Mouse (Mus musculus): ENCODE data around the gene Sds. TPM values are rescaled to one million over a fixed set of nuclear protein-coding genes. Genes with fewer than 3 reads are reported as not detected.

The Sds gene
- polyA plus RNA-seq, 1 experiment from 2014 or later = 0.29 TPM

GRCm38 (mm10) chr5:120526311-120526710, 50.0 kb downstream of the Sds start:
- Histone ChIP-seq H3K4me2 (ENCODE audit: low read depth, low read length) (no peak overlapping the region), H3K9me3 (ENCODE audit: control insufficient read depth, low read length) (no peaks in the 10 kb centered on the region), H3K4me3 (ENCODE audit: low read depth, low read length) (no peak overlapping the region), H3K36me3 (ENCODE audit: control insufficient read depth, insufficient read depth, low read length) (no peaks in the 10 kb centered on the region), H3K4me1 (ENCODE audit: control insufficient read depth, insufficient read depth, low read length) (no peaks in the 10 kb centered on the region), H3K27me3 (ENCODE audit: control insufficient read depth, insufficient read depth, low read length) (no peaks in the 10 kb centered on the region), H3K9ac (replicated peaks; ENCODE audit: low read depth, low read length) (no peak overlapping the region), H3K27ac (ENCODE audit: low read depth, low read length) (no peak overlapping the region)
- ATAC-seq (ENCODE audit: low read depth) = no peak
- 67% methylated on average over 11 of the region's 11 CpGs for WGBS

DNA sequence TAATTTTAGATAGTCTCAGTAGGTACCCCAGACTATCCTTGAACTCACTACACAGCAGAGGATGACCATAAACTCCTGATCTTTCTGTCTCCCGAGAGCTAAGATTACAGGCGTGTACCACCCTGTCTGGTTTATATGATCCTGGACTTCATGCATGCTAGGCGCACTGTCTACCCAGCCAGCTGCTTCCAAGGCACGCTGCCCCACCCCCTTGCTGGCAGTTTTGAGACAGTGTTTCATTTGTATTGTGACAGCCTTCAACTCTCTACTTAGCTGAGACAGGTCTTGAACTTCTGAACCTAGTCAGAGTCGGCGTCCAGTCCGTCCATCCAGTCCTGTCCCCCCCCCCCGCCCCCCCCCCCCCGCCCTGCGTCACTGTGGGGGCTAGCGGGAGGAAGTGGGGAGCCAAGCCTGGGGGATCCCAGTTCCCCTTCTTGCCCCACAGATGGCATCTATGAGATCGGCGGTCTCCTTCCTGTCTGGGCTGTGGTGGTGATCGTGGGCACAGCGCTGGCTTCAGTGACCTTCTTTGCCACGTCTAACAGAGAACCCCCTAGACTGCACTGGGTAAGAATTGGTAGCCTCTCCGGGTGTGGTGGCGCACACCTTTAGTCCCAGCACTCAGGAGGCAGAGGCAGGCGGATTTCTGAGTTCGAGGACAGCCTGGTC, 51.1 kb downstream of the Sds start:
- H3K9me3 ChIP-seq (ENCODE audit: control insufficient read depth, low read length) = no peaks in the 10 kb centered on the region
- no peak overlapping the region for H3K4me3 ChIP-seq (ENCODE audit: low read depth, low read length)
- WGBS = 89% methylated on average over 17 of the region's 20 CpGs
- no peak for ATAC-seq (ENCODE audit: low read depth)
- H3K36me3 ChIP-seq (ENCODE audit: control insufficient read depth, insufficient read depth, low read length) = no peaks in the 10 kb centered on the region
- no peaks in the 10 kb centered on the region for H3K27me3 ChIP-seq (ENCODE audit: control insufficient read depth, insufficient read depth, low read length)
- no peak overlapping the region for H3K9ac ChIP-seq (replicated peaks; ENCODE audit: low read depth, low read length)
- no peak overlapping the region for H3K27ac ChIP-seq (ENCODE audit: low read depth, low read length)
- no peak overlapping the region for H3K4me2 ChIP-seq (ENCODE audit: low read depth, low read length)
- no peaks in the 10 kb centered on the region for H3K4me1 ChIP-seq (ENCODE audit: control insufficient read depth, insufficient read depth, low read length)

GRCm38 (mm10) chr5:120531631-120532030, 55.3 kb downstream of the Sds start:
- Histone ChIP-seq H3K4me1 (ENCODE audit: control insufficient read depth, insufficient read depth, low read length) (peaks cover 12% of the 10 kb centered on the region), H3K27ac (ENCODE audit: low read depth, low read length) (no peak overlapping the region), H3K4me3 (ENCODE audit: low read depth, low read length) (no peak overlapping the region), H3K9me3 (ENCODE audit: control insufficient read depth, low read length) (no peaks in the 10 kb centered on the region), H3K4me2 (ENCODE audit: low read depth, low read length) (no peak overlapping the region), H3K36me3 (ENCODE audit: control insufficient read depth, insufficient read depth, low read length) (no peaks in the 10 kb centered on the region), H3K27me3 (ENCODE audit: control insufficient read depth, insufficient read depth, low read length) (no peaks in the 10 kb centered on the region), H3K9ac (replicated peaks; ENCODE audit: low read depth, low read length) (no peak overlapping the region)
- WGBS = 89% methylated on average over 8 of the region's 8 CpGs
- no peak for ATAC-seq (ENCODE audit: low read depth)

Other genes with a start within 250 kb of the Sds start
- 27.6 and 28.1 TPM in 2 replicates for gene Lhx5, start 44.8 kb upstream of the Sds start, polyA plus RNA-seq (2014; fragmentation: Nextera tagmentation; extraction: Ambion mirVana)
- gene Sdsl, start 3.7 kb upstream of the Sds start, polyA plus RNA-seq (2014; fragmentation: Nextera tagmentation; extraction: Ambion mirVana) = 5.8 and 8.3 TPM in 2 replicates
- gene Plbd2, start 27.1 kb downstream of the Sds start, polyA plus RNA-seq (2014; fragmentation: Nextera tagmentation; extraction: Ambion mirVana) = 30.8 and 30.9 TPM in 2 replicates
- gene Slc8b1, start 34.6 kb downstream of the Sds start, polyA plus RNA-seq (2014; fragmentation: Nextera tagmentation; extraction: Ambion mirVana) = 0.95 and 2.1 TPM in 2 replicates
- gene Tpcn1, start 112.1 kb downstream of the Sds start, polyA plus RNA-seq (2014; fragmentation: Nextera tagmentation; extraction: Ambion mirVana) = 14.8 and 18.5 TPM in 2 replicates
- 0.62 and 1.3 TPM in 2 replicates for gene Iqcd, start 112.5 kb downstream of the Sds start, polyA plus RNA-seq (2014; fragmentation: Nextera tagmentation; extraction: Ambion mirVana)
- 21.6 and 26.5 TPM in 2 replicates for gene Rita1, start 136.1 kb downstream of the Sds start, polyA plus RNA-seq (2014; fragmentation: Nextera tagmentation; extraction: Ambion mirVana)
- 23.2 and 27.7 TPM in 2 replicates for gene Ddx54, start 136.2 kb downstream of the Sds start, polyA plus RNA-seq (2014; fragmentation: Nextera tagmentation; extraction: Ambion mirVana)
- gene Cfap73, start 157.7 kb downstream of the Sds start, polyA plus RNA-seq (2014; fragmentation: Nextera tagmentation; extraction: Ambion mirVana) = 0.46 TPM in 1 of 2 replicates, not detected in the other
- gene Rasal1, start 172.3 kb downstream of the Sds start, polyA plus RNA-seq (2014; fragmentation: Nextera tagmentation; extraction: Ambion mirVana) = 0.13 and 0.33 TPM in 2 replicates
- gene Dtx1, start 235.4 kb downstream of the Sds start, polyA plus RNA-seq (2014; fragmentation: Nextera tagmentation; extraction: Ambion mirVana) = 44.2 and 50.7 TPM in 2 replicates